Mouse (Mus musculus) kidney, postnatal 4 days (tissue): ENCODE results near the gene Tmem190.

Experiments used
- DNase-seq, 2 experiments: peaks; one replicate each; pipeline ENCODE4 v3.0.0; 2021; ENCODE audit warnings: mixed read lengths in 2 of 2

The Tmem190 gene

GRCm38 (mm10) chr7:4782759-4783158 lies at the start of gene Tmem190, which contains the start of gene Il11:
TSS of gene Tmem190 (plus strand) at chr7:4782937.
TSS of gene Il11 (minus strand) at chr7:4782859.
- DNase-seq = no peak

- DNase-seq = no peak
Observed at GRCm38 (mm10) chr7:4732968-4733392, 49.8 kb upstream of the Tmem190 start.

DNA sequence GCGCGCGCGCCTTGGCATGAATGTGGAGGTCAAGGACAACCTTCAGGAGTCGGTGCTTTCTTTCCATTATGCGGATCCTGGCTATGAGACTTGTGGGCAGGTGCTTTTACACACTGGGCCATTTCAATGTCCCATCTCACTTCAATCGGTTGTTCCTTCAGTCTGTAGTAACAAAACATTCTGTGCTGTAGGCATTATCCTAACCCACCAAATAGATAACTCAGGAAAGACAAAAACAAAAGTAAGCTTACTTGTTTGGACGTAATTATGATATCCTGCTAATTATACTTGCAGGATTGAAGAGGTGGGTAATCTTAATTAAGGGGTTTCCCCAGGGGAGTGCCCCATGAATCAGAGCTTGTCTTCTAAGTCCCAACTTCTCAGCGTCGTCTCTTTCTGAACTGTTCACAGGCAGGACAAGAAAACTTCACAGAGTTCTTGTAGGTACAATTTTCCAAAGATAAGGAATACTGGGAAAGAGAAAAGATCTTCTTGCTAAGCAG lies 43.6 kb upstream of the Tmem190 start:
- no peak for DNase-seq

- DNase-seq = peak; percentile 95 to 97
Observed at GRCm38 (mm10) chr7:4739544-4740275, 43.0 kb upstream of the Tmem190 start, which contains the start of gene Kmt5c. TSS of gene Kmt5c (plus strand) at chr7:4740115.

DNA sequence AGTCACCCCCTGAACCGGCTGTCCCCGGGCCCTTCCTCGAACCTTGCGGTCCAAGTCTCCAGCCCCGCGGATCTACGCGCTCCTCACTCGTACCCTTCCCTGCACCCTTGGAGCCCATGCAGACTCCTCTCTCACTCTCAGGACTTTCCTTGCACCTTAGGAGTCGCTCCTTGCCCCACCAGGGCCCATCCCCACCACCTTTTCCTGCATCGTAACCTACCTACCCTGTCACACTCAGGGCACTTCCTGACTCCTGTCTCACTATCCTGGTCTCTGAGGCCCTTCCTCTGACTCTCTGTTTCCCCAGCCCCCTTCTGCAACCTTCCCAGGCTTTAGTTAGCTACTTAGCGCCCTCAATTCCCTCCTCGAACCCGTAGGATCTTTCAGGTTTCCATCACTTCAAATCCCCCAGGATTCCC lies 42.4 kb upstream of the Tmem190 start:
- DNase-seq = no peak

GRCm38 (mm10) chr7:4741151-4741550 lies 41.6 kb upstream of the Tmem190 start:
- peak; percentile 71 to 76 for DNase-seq

DNA sequence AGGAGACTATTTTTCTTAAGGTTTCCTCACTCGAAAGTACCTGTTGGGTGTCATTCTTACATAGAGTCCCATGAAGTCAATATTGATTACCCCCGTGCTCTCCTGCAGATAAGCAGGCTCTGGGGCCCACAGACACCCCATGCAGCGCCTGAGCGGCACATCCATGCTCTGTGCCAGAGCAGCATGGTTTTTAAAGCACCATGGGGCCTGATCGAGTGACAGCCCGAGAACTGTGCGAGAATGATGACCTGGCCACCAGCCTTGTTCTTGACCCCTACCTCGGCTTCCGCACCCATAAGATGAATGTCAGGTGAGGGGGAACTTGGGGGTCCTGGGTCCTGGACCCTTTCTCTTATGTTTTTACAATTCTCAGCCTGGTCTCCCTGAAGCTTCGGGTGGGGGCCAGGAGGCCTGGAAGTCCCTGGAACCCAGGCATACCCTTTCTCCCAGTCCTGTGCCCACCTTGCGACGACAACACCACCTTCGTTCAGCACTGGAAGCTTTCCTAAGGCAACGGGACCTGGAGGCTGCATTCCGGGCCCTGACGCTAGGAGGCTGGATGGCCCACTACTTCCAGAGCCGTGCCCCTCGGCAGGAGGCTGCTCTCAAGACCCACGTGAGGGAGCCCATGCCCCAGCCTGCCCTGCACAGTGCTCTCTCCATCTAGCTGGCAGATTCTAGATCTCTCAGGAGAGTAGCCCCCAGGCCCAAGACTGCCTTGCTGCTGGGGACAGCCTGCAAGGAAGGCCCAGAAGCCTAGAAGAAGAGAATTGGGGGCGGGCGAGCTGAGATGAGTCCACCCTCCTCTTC lies 40.9 kb upstream of the Tmem190 start:
- DNase-seq = no peak

GRCm38 (mm10) chr7:4742482-4742819 lies 40.3 kb upstream of the Tmem190 start:
- DNase-seq = no peak

- peak in 1 of 2 experiments; percentile 41 for DNase-seq
Observed at GRCm38 (mm10) chr7:4743354-4743753, 39.4 kb upstream of the Tmem190 start.

GRCm38 (mm10) chr7:4744886-4745285 lies 37.9 kb upstream of the Tmem190 start:
- DNase-seq = no peak

GRCm38 (mm10) chr7:4746326-4746980 lies 36.3 kb upstream of the Tmem190 start:
- no peak for DNase-seq

GRCm38 (mm10) chr7:4747156-4747899 lies 35.4 kb upstream of the Tmem190 start:
- DNase-seq = no peak

DNA sequence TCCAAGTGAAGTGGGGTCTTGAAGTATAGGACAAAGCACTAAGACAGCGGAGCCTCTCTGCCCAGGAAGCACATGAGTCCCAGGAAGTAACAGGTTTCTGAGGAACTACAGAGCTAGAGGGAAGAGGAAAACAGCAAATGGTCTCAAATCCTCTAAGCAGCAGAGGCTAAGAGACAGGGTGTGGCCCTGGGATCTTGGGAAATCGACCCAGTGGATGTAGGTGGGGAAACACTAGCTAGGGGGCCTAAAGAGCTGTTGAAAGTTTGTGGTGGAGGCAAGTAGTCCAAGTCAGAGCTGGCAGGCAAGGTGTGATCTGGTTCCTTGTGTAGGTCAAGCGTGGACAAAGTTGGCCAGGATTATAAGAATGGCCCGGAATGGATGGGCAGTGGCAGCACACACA lies 34.4 kb upstream of the Tmem190 start:
- no peak for DNase-seq

DNA sequence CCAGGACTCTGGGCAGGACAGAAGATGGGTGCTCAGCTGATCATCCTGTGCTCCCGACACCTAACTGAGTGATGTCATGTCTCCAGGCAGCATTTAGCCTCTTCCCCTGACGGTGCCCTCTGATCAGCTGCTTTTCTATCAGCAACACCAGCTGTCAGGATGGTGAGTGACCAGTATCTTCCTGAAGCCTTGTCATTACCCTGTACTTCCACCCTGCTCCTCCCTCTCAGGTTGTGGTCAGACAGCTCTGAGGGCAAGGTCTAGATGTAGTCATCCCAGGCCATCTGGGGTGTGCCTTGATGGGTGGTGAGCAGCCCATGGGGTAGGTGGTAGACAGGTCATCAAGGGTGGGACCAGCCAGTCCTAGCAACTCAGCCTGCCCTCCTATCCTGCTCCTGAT lies 33.6 kb upstream of the Tmem190 start:
- no peak for DNase-seq

- peak; percentile 83 to 87 for DNase-seq
Observed at GRCm38 (mm10) chr7:4751971-4752820, 30.5 kb upstream of the Tmem190 start.

DNA sequence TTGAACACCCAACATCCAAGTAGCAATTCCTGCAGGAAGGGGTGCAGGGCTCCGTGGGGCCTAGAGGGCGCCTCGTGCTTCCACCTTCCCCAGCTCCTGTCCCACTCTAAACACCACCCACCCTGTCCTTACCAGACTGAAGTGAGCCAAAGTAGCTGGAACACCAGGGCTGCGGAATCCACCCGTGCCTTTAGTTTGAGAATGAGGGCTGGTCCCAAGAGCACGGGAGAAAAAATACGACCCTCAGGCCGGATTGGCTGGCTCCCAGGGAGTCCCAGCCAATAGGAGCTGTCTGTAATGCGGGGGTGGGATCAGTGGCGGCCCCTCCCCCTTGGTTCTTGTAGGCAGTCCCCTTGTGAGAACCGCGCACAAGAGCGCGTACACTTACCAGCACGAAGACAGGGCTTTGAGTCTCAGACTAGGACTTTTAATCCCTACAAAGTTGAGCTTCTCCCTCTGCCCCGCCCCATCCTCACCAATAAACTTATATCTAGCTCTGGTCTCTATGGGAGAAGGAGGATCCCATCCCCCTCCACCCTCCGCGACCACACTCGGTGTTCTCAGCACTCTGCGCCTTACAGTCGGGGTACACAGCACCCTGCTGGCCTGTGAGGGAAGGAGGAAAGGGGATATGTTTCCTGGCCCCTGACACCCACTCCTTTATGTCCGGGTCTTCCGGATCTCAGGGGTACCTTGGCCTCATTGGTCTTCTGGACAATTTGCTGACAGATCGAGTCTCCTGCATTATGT lies 29.7 kb upstream of the Tmem190 start, which contains the start of gene Cox6b2:
Gene Cox6b2, minus strand, starts transcription at position 274 of the 750 bp plus-strand sequence.
- peak; percentile 95 to 97 for DNase-seq

GRCm38 (mm10) chr7:4759670-4760069 lies 23.1 kb upstream of the Tmem190 start:
- DNase-seq = no peak

- no peak for DNase-seq
Observed at GRCm38 (mm10) chr7:4764946-4765710, 17.6 kb upstream of the Tmem190 start.

GRCm38 (mm10) chr7:4771202-4771601 lies 11.5 kb upstream of the Tmem190 start, which contains the start of gene Fam71e2:
TSS of gene Fam71e2 (minus strand) at chr7:4771302.
- no peak for DNase-seq

DNA sequence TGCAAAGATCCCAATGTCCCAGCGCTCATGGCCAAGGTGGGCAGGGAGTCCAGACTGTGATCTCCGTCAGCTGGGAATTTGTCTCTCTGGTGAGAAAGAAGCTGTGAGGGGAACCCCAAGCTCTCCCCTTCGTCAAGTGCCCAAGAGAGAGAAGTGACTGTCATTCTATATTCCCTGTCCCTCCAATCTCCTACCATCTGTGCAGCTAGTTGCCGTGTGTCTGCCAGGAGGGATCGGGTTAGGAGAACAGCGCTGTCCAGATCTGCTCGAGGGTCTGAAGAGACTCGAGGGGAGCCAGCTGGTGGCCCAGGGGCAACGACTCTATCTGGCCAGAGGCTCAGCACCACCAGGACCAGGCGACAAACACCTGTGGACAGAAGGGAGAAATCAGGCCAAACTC lies 6.6 kb upstream of the Tmem190 start:
- no peak for DNase-seq
